Comparison of ENCODE assay signal across 10 mouse cellular contexts in genomic region chr17:46933557-46934348, GRCm38 (mm10). TPM values are rescaled to one million over a fixed set of nuclear protein-coding genes. Genes with fewer than 3 reads are reported as not detected.
DNase-seq lines count a peak whose midpoint lies in the region; ATAC-seq and TF ChIP-seq lines count a peak whose summit lies in the region.
"Had no signal": no experiment of that assay in that cellular context is flagged by ENCODE, and none has a peak within 500 bp of the region (broad histone marks: within the 10 kb centered on the region; RNA-seq: fewer than 3 reads in every experiment).

No protein-coding gene starts in this region.

- intact Hi-C loops in left cerebral cortex, postnatal 10 days (cut with DNase I), result no loop called here

- H3K36me3 ChIP-seq in kidney, embryonic 15.5 days, result peaks cover 100% of the 10 kb centered on the region
- H3K36me3 ChIP-seq in neural tube, embryonic 11.5 days (ENCODE audit: control insufficient read depth, insufficient read depth, low read length), result peaks cover 22% of the 10 kb centered on the region

- no peak overlapping the region for H3K9ac ChIP-seq in kidney, embryonic 15.5 days
- H3K9ac ChIP-seq in neural tube, embryonic 11.5 days (ENCODE audit: low read length), result no peak overlapping the region

- 78% methylated on average over 19 of the region's 19 CpGs for WGBS in kidney, embryonic 15.5 days
- WGBS in cerebellum, adult 2 months, result 82% methylated on average over 19 of the region's 19 CpGs
- 87% methylated on average over 19 of the region's 19 CpGs for WGBS in neural tube, embryonic 11.5 days

- H3K4me3 ChIP-seq in kidney, embryonic 15.5 days (replicated peaks), result no peak overlapping the region
- H3K4me3 ChIP-seq in cerebellum, adult 2 months (replicated peaks; ENCODE audit: insufficient read depth, low read depth, low read length), result no peak overlapping the region
- H3K4me3 ChIP-seq in neural tube, embryonic 11.5 days (ENCODE audit: low read depth, low read length), result no peak overlapping the region

- peak; percentile 63 for DNase-seq in kidney, adult 18-20 months
- peak; percentile 69 for DNase-seq in MN1 (ENCODE audit: low spot score)
- DNase-seq in cerebellum, adult 2 months, result peak; percentile 34 to 49
- peak; percentile 57 for DNase-seq in gastrocnemius, postnatal 10 days
- DNase-seq in left cerebral cortex, postnatal 10 days (ENCODE audit: extremely low spot score in 1 of 2, low spot score in 2 of 2), result peak; percentile 13 to 65
- peak; percentile 72 for DNase-seq in neural tube, embryonic 11.5 days (ENCODE audit: low spot score)
- peak; percentile 66 for DNase-seq in thymus, postnatal 14 days

- ATAC-seq in kidney, embryonic 15.5 days (replicated peaks; ENCODE audit: low FRiP score), result no peak
- ATAC-seq in neural tube, embryonic 11.5 days (ENCODE audit: insufficient read depth, low FRiP score, low TSS enrichment), result no peak

- no peak for TF ChIP-seq POLR2A in cerebellum, adult 2 months (IDR thresholded peaks at IDR 0.05; ENCODE audit: borderline replicate concordance, insufficient read depth, low read length)

- H3K4me2 ChIP-seq in kidney, embryonic 15.5 days, result no peak overlapping the region
- H3K4me2 ChIP-seq in neural tube, embryonic 11.5 days (ENCODE audit: low read depth), result no peak overlapping the region

- no peak overlapping the region for H3K27ac ChIP-seq in kidney, embryonic 15.5 days
- no peak overlapping the region for H3K27ac ChIP-seq in cerebellum, adult 2 months (ENCODE audit: insufficient read depth, low read length)
- no peak overlapping the region for H3K27ac ChIP-seq in neural tube, embryonic 11.5 days (ENCODE audit: low read depth, low read length)

- TF ChIP-seq CTCF in cerebellum, adult 2 months (IDR thresholded peaks at IDR 0.05; ENCODE audit: borderline replicate concordance, insufficient read depth, low read depth, low read length), result peak; percentile 69; the same call in 1 of the 2 replicates

- H3K4me1 ChIP-seq in kidney, embryonic 15.5 days, result no peaks in the 10 kb centered on the region
- no peaks in the 10 kb centered on the region for H3K4me1 ChIP-seq in cerebellum, adult 2 months (ENCODE audit: control insufficient read depth, insufficient read depth, low read length)
- H3K4me1 ChIP-seq in neural tube, embryonic 11.5 days (ENCODE audit: control insufficient read depth, insufficient read depth, low read length), result no peaks in the 10 kb centered on the region

- H3K9me3 ChIP-seq in kidney, embryonic 15.5 days (replicated peaks), result no peaks in the 10 kb centered on the region
- H3K9me3 ChIP-seq in neural tube, embryonic 11.5 days (ENCODE audit: control insufficient read depth, low read length), result no peaks in the 10 kb centered on the region

- no peaks in the 10 kb centered on the region for H3K27me3 ChIP-seq in kidney, embryonic 15.5 days
- no peaks in the 10 kb centered on the region for H3K27me3 ChIP-seq in cerebellum, adult 2 months (ENCODE audit: control insufficient read depth, insufficient read depth, low read length)
- no peaks in the 10 kb centered on the region for H3K27me3 ChIP-seq in neural tube, embryonic 11.5 days (ENCODE audit: control insufficient read depth, insufficient read depth, low read length)

RNA-seq across cellular contexts. Expression of gene Prph2, which starts 23.5 kb away (rescaled TPM):
- 0.08 TPM in 1 of 2 replicates, not detected in the other for polyA plus RNA-seq in kidney, embryonic 15.5 days (2015; fragmentation: Nextera tagmentation; extraction: Ambion mirVana)
- polyA plus RNA-seq in cerebellum, adult 2 months (2012; rRNA removed), result not detected in 2 replicates
- not detected for total RNA-seq in gastrocnemius, postnatal 10 days (2021)
- total RNA-seq in left cerebral cortex, postnatal 10 days (2021), result not detected
- not detected in 2 replicates for polyA plus RNA-seq in neural tube, embryonic 11.5 days (2014; fragmentation: Nextera tagmentation; extraction: Ambion mirVana)
- total RNA-seq: gastrocnemius, postnatal 4 days; neutrophil, adult 5-6 weeks had no signal

RNA-seq across cellular contexts. Expression of gene Tbcc, which starts 43.3 kb away (rescaled TPM):
- 59.3 and 59.7 TPM in 2 replicates for polyA plus RNA-seq in kidney, embryonic 15.5 days (2015; fragmentation: Nextera tagmentation; extraction: Ambion mirVana)
- 24.9 and 25.3 TPM in 2 replicates for polyA plus RNA-seq in cerebellum, adult 2 months (2012; rRNA removed)
- total RNA-seq in gastrocnemius, postnatal 10 days (2021), result 10 to 100 TPM; 15.4 to 17.7 TPM
- total RNA-seq in left cerebral cortex, postnatal 10 days (2021), result 10 to 100 TPM; 29.9 to 37.5 TPM
- polyA plus RNA-seq in neural tube, embryonic 11.5 days (2014; fragmentation: Nextera tagmentation; extraction: Ambion mirVana), result 74.8 and 79.0 TPM in 2 replicates
